Mouse (Mus musculus) spleen, adult 2 months (tissue): Measurements from ENCODE around the gene Zfyve21. TPM values are rescaled to one million over a fixed set of nuclear protein-coding genes. Genes with fewer than 3 reads are reported as not detected.

Experiments used
- DNase-seq, 2 experiments: peaks; one replicate each; pipeline versions ENCODE4 v3.0.0 to v3.0.0-alpha.2; 2012 to 2021; ENCODE audit warnings: low spot score in 2 of 2, low read depth in 1 of 2
- H3K27ac ChIP-seq: fragments of 200-500 bp; 2 replicates; pipeline ENCODE4 v1.5.1; 2012; ENCODE audit warnings: low read length, inconsistent platforms; ENCODE audit not compliant: insufficient read depth
- H3K27me3 ChIP-seq: fragments of 200-500 bp; 2 replicates; pipeline ENCODE4 v1.6.1; 2012; ENCODE audit warnings: mild to moderate bottlenecking, moderate library complexity, low read length, inconsistent platforms; ENCODE audit not compliant: control insufficient read depth, insufficient read depth
- H3K36me3 ChIP-seq: fragments of 200-500 bp; 2 replicates; pipeline ENCODE4 v1.6.1; 2012; ENCODE audit warnings: mild to moderate bottlenecking, low read length, inconsistent platforms; ENCODE audit not compliant: control insufficient read depth, insufficient read depth
- H3K4me1 ChIP-seq: fragments of 200-500 bp; 2 replicates; pipeline ENCODE4 v1.6.1; 2011; ENCODE audit warnings: inconsistent platforms; ENCODE audit not compliant: control insufficient read depth, insufficient read depth, insufficient read length
- H3K4me3 ChIP-seq: fragments of 200-500 bp; 2 replicates; pipeline ENCODE4 v1.5.1; 2011; ENCODE audit warnings: mild to moderate bottlenecking, inconsistent platforms; ENCODE audit not compliant: insufficient read depth, insufficient read length; ENCODE audit errors: extremely low read depth
- CTCF ChIP-seq: fragments of 200-500 bp; IDR thresholded peaks from 2 replicates; pipeline ENCODE4 v1.5.1; 2011; ENCODE audit warnings: mild to moderate bottlenecking, inconsistent platforms; ENCODE audit not compliant: insufficient read depth, insufficient read length, insufficient replicate concordance; ENCODE audit errors: extremely low read depth
- POLR2A ChIP-seq: fragments of 200-500 bp; IDR thresholded peaks from 2 replicates; pipeline ENCODE4 v1.6.1; 2011; ENCODE audit warnings: low read depth, low read length, inconsistent platforms
- WGBS: fragments of 180-500 bp; shearing (Covaris S2); methylation state at CpG from one replicate; pipeline ENCODE4 v1.1.7; 2018; 5-methylcytosine and 5-hydroxymethylcytosine counted together
- polyA plus RNA-seq: library from polyadenylated mRNA; depleted of rRNA; stranded (reverse); fragments of >200 nt; gene quantifications from 2 replicates; pipeline ENCODE4 v1.2.3, GENCODE M21; 2012

The Zfyve21 gene
- polyA plus RNA-seq, 1 experiment: 14.7 TPM

GRCm38 (mm10) chr12:111842565-111843433 lies 28.8 kb downstream of the Zfyve21 start:
- no peak for DNase-seq
- WGBS: 71% methylated on average over 15 of the region's 15 CpGs
- Histone ChIP-seq H3K36me3 (peaks cover 26% of the 10 kb centered on the region), H3K27me3 (no peaks in the 10 kb centered on the region), H3K4me3 (no peak overlapping the region), H3K4me1 (no peaks in the 10 kb centered on the region), H3K27ac (no peak overlapping the region)
- TF ChIP-seq CTCF (no peak), POLR2A (no peak)

GRCm38 (mm10) chr12:111843470-111843869 lies 29.5 kb downstream of the Zfyve21 start:
- WGBS: 6% methylated on average over 2 of the region's 2 CpGs

GRCm38 (mm10) chr12:111845953-111846352 lies 32.0 kb downstream of the Zfyve21 start:
- Histone ChIP-seq H3K27me3 (no peaks in the 10 kb centered on the region), H3K27ac (no peak overlapping the region), H3K36me3 (peaks cover 4% of the 10 kb centered on the region), H3K4me3 (no peak overlapping the region), H3K4me1 (no peaks in the 10 kb centered on the region)
- TF ChIP-seq POLR2A (no peak), CTCF (no peak)
- no peak for DNase-seq
- 97% methylated on average over 4 of the region's 4 CpGs for WGBS

More at GRCm38 (mm10) chr12:111843470-111843869, 29.5 kb downstream of the Zfyve21 start:
- no peak for DNase-seq
- H3K4me3 ChIP-seq: no peak overlapping the region
- TF ChIP-seq POLR2A (no peak), CTCF (no peak)
- no peak overlapping the region for H3K27ac ChIP-seq
- H3K4me1 ChIP-seq: no peaks in the 10 kb centered on the region
- no peaks in the 10 kb centered on the region for H3K27me3 ChIP-seq
- H3K36me3 ChIP-seq: peaks cover 23% of the 10 kb centered on the region

- peaks cover 2% of the 10 kb centered on the region; the same call in 1 of the 2 replicates for H3K36me3 ChIP-seq
- no peak overlapping the region for H3K27ac ChIP-seq
- H3K4me3 ChIP-seq: no peak overlapping the region
- no peak for TF ChIP-seq POLR2A
- TF ChIP-seq CTCF: no peak
- no peaks in the 10 kb centered on the region for H3K27me3 ChIP-seq
- WGBS: 94% methylated on average over 10 of the region's 10 CpGs
- no peak for DNase-seq
- no peaks in the 10 kb centered on the region for H3K4me1 ChIP-seq
Observed at GRCm38 (mm10) chr12:111846815-111847214, 32.8 kb downstream of the Zfyve21 start.

- Histone ChIP-seq H3K36me3 (peaks cover 2% of the 10 kb centered on the region; the same call in 1 of the 2 replicates), H3K4me3 (no peak overlapping the region), H3K4me1 (no peaks in the 10 kb centered on the region), H3K27ac (no peak overlapping the region), H3K27me3 (no peaks in the 10 kb centered on the region)
- TF ChIP-seq POLR2A (no peak), CTCF (no peak)
- 92% methylated on average over 9 of the region's 9 CpGs for WGBS
- DNase-seq: no peak
Observed at GRCm38 (mm10) chr12:111848300-111848798, 34.4 kb downstream of the Zfyve21 start.

GRCm38 (mm10) chr12:111851235-111851634 lies 37.3 kb downstream of the Zfyve21 start:
- WGBS: 75% methylated on average over 2 of the region's 2 CpGs
- TF ChIP-seq POLR2A (no peak), CTCF (no peak)
- no peaks in the 10 kb centered on the region for H3K27me3 ChIP-seq
- no peaks in the 10 kb centered on the region for H3K36me3 ChIP-seq
- no peak overlapping the region for H3K27ac ChIP-seq
- H3K4me3 ChIP-seq: no peak overlapping the region
- no peak for DNase-seq
- no peaks in the 10 kb centered on the region for H3K4me1 ChIP-seq

- Histone ChIP-seq H3K36me3 (0 out of 2 replicates have a peak, but pooled peaks cover under 1% of the 10 kb centered on the region), H3K27ac (no peak overlapping the region), H3K27me3 (no peaks in the 10 kb centered on the region), H3K4me1 (no peaks in the 10 kb centered on the region), H3K4me3 (no peak overlapping the region)
- WGBS: 78% methylated on average over 5 of the region's 5 CpGs
- TF ChIP-seq POLR2A: no peak
- TF ChIP-seq CTCF: no peak
- DNase-seq: no peak
Observed at GRCm38 (mm10) chr12:111851745-111852144, 37.8 kb downstream of the Zfyve21 start.
